Mouse (Mus musculus): ENCODE data around the gene Pgk2. TPM values are rescaled to one million over a fixed set of nuclear protein-coding genes. Genes with fewer than 3 reads are reported as not detected.
"Not testable (repeated sequence)": the region's sequence is repeated elsewhere in the genome, so short reads cannot be mapped to it uniquely, and the experiment has no call there.

Gene Pgk2
- not detected in 2 replicates for polyA plus RNA-seq (2015; fragmentation: Nextera tagmentation; extraction: Ambion mirVana)

DNA sequence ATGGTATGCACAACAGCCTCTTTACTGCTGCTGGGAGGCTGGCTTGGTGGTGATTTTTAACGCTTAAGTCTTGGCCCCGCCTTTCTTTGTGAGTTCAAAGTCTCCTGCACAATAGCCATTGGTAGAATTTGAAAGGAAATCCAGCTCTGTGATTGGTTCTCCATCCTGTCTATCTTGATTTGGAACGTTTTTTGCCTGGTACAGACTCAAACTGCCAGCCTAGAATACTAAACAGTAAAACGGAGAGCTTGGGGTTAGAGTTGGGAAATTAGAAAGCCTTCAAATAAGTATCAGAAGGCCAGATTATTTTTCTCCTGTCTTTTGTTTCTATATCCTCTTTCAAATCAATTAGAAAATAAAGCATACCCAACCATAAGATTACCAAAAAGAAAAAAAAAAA is at the start of gene Pgk2:
Gene Pgk2 (minus strand): TSS at position 101 of the 400 bp plus-strand sequence.
- no peaks in the 10 kb centered on the region for H3K27me3 ChIP-seq
- no peak within 1 kb of the TSS for H3K9ac ChIP-seq
- no peak for ATAC-seq
- WGBS, result 72% methylated on average over 4 of the region's 4 CpGs
- H3K4me3 ChIP-seq, result no peak within 1 kb of the TSS
- H3K4me1 ChIP-seq, result no peaks in the 10 kb centered on the region
- H3K4me2 ChIP-seq, result no peak within 1 kb of the TSS
- H3K9me3 ChIP-seq (replicated peaks), result no peaks in the 10 kb centered on the region
- H3K36me3 ChIP-seq (ENCODE audit: poor library complexity, severe bottlenecking), result no peaks in the 10 kb centered on the region
- no peak within 1 kb of the TSS for H3K27ac ChIP-seq

- Histone ChIP-seq H3K27me3 (no peaks in the 10 kb centered on the region), H3K4me2 (no peak overlapping the region), H3K27ac (no peak overlapping the region), H3K9ac (no peak overlapping the region), H3K9me3 (replicated peaks) (no peaks in the 10 kb centered on the region), H3K36me3 (ENCODE audit: poor library complexity, severe bottlenecking) (no peaks in the 10 kb centered on the region), H3K4me1 (no peaks in the 10 kb centered on the region), H3K4me3 (no peak overlapping the region)
- no peak for ATAC-seq
- 80% methylated on average over 1 of the region's 1 CpGs for WGBS
Measured at GRCm38 (mm10) chr17:40252487-40252886, 44.0 kb upstream of the Pgk2 start.

- H3K9ac ChIP-seq, result no peak within 1 kb of the TSS
- no peak within 1 kb of the TSS for H3K4me3 ChIP-seq
- no peaks in the 10 kb centered on the region for H3K36me3 ChIP-seq (ENCODE audit: poor library complexity, severe bottlenecking)
- no peaks in the 10 kb centered on the region for H3K9me3 ChIP-seq (replicated peaks)
- no peaks in the 10 kb centered on the region for H3K27me3 ChIP-seq
- ATAC-seq, result no peak
- no peak within 1 kb of the TSS for H3K27ac ChIP-seq
- H3K4me1 ChIP-seq, result no peaks in the 10 kb centered on the region
- no peak within 1 kb of the TSS for H3K4me2 ChIP-seq
Measured at GRCm38 (mm10) chr17:40242135-40242534, 33.7 kb upstream of the Pgk2 start, which contains the start of gene Crisp3. Gene Crisp3, minus strand, starts transcription at chr17:40242288.

GRCm38 (mm10) chr17:40201803-40202202 is 6.6 kb downstream of the Pgk2 start:
- H3K4me1 ChIP-seq; H3K27ac ChIP-seq; H3K9me3 ChIP-seq (replicated peaks); H3K36me3 ChIP-seq (ENCODE audit: poor library complexity, severe bottlenecking); H3K4me3 ChIP-seq; ATAC-seq; H3K4me2 ChIP-seq; H3K9ac ChIP-seq; H3K27me3 ChIP-seq: not testable (repeated sequence)

DNA sequence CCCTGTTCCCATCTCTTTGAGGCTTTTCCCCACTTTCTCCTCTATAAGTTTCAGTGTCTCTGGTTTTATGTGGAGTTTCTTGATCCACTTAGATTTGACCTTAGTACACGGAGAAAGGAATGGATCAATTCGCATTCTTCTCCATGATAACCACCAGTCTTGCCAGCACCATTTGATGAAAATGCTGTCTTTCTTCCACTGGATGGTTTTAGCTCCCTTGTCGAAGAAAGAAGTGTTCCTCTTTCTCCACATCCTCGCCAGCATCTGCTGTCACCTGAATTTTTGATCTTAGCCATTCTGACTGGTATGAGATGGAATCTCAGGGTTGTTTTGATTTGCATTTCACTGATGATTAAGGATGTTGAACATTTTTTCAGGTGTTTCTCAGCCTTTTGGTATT is 18.2 kb downstream of the Pgk2 start:
- not testable (repeated sequence) for H3K4me2 ChIP-seq; ATAC-seq; H3K4me1 ChIP-seq; H3K9ac ChIP-seq; H3K9me3 ChIP-seq (replicated peaks); H3K27ac ChIP-seq; H3K4me3 ChIP-seq; H3K36me3 ChIP-seq (ENCODE audit: poor library complexity, severe bottlenecking); H3K27me3 ChIP-seq
- 84% methylated on average over 4 of the region's 4 CpGs for WGBS

DNA sequence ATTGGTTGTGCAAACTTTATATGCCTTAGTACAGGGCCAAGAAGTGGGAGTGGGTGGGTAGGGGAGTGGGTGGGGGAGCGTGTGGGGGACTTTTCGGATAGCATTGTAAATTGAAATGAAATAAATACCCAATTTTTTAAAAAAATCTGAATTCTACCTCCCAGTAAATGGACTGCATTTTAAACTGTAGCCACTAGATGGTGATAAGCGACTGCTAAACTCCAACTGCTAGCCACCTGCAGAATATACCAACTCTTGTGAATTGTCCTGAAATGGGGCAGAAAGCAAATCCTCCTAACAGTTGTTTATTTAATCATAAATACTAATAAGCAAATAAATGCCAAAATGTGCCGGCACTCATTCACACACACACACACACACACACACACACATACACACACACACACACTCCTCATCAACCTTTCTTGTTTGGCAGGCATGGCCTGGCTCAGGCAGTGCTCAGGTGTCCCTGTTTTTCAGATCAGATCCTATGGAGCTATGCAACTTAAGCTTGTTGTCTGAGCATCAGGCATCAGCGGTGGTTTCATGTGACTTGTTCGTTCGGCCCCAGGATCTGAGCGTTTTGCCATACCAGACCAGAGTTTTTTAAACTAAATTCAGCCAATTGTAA is 50.6 kb downstream of the Pgk2 start:
- peak; percentile 62 for ATAC-seq
- not testable (repeated sequence) for H3K27me3 ChIP-seq
- WGBS, result 48% methylated on average over 8 of the region's 8 CpGs

More for the DNA sequence above, 50.6 kb downstream of the Pgk2 start:
- H3K4me1 ChIP-seq; H3K36me3 ChIP-seq (ENCODE audit: poor library complexity, severe bottlenecking); H3K4me2 ChIP-seq; H3K9ac ChIP-seq; H3K27ac ChIP-seq; H3K4me3 ChIP-seq; H3K9me3 ChIP-seq (replicated peaks): not testable (repeated sequence)

Other genes with a start within 250 kb of the Pgk2 start
- not detected in 2 replicates for gene AC192777.2, start 113.2 kb downstream of the Pgk2 start, polyA plus RNA-seq (2015; fragmentation: Nextera tagmentation; extraction: Ambion mirVana)
- not detected in 2 replicates for gene Crisp3, start 33.6 kb upstream of the Pgk2 start, polyA plus RNA-seq (2015; fragmentation: Nextera tagmentation; extraction: Ambion mirVana)
- not detected in 2 replicates for gene Crisp1, start 110.6 kb upstream of the Pgk2 start, polyA plus RNA-seq (2015; fragmentation: Nextera tagmentation; extraction: Ambion mirVana)